Mouse (Mus musculus): ENCODE data around the gene Znhit2. TPM values are rescaled to one million over a fixed set of nuclear protein-coding genes. Genes with fewer than 3 reads are reported as not detected.

Gene Znhit2
- total RNA-seq, 2 experiments from 2014 or later = 5.7 to 5.9 TPM

DNA sequence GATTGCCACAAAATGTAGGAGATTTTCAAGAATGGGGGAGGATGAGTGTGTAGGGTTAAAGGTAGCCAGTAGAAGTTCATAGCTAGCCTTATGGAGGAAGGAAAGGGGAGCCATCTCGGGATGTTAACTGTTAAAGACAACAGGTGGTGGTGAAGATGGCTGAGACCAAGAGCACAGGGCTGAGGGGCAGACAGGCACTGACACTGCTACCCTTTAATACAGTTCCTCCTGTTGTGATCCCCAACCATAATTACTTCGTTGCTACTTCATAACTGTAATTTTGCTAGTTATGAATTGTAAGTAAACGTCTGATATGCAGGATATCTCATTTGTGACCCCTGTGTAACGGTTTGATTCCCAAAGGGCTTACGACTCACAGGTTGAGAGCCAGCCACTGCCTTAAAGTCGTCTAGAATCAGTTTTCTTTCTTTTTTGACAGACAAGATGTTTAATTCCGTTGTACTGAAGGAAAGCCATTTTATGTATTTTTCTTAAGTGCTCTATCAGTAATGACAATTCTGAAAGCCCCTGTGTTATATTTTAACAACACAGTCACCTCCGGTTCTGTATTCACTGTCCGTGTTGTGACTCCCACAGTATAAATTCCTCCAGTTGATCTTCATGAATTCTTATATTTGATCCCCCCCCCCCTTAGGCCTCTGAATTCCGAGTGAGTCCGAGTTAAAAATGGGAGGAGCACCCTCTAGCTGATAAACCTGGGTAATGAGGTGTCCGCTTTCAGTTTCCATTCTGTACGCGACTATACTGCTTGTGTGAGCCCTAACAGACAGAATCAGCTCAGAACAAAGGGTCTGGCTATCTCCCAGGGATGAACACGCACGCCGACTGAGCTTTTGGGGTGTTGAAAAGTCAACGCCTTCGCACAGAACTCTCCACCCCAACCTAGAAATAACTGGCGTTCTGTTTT is 15.4 kb upstream of the Znhit2 start:
- peak; percentile 70 for ATAC-seq (replicated peaks; ENCODE audit: low FRiP score, poor library complexity, severe bottlenecking)

- ATAC-seq (replicated peaks; ENCODE audit: low FRiP score, poor library complexity, severe bottlenecking) = peak; percentile 87
Measured at GRCm38 (mm10) chr19:6046294-6047153, 14.5 kb upstream of the Znhit2 start, which contains the start of gene Syvn1. TSS of gene Syvn1 (plus strand) at chr19:6046576.

DNA sequence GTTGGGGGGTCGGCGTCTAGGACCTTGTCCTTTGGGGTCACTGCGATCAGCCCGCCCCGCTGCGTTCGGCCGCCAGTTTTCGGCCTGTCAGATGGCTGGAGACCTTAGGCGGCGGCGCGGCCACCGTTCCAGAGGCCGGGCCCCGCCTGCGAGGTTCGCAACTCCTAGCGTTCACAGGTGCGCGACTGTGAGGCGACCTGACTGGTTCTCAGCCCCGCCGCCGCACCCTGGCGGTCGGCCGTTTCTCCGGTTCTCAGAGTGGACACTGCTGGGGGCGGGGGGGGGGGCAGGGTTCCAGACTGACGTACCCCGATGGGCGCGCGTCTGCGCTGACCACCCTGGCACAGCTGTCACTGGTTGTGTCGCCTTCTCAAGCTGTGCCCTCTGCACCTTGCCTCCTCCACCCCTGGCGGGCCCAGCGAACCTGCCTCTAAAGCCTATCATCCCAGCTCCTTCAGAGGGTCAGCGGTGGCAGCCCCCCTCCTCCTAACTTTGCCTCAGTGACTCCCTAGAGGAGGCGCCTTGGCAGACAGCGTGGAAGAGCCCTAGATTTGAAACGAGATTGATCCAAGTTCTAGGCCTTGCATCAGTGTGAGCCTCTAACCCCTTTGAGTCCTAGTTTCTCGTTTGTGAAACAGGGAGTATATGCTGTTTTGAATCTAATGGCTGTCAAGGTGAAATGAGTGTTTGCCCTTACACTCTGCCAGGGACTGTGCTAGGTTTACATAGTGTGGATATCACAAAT is 13.7 kb upstream of the Znhit2 start:
- ATAC-seq (replicated peaks; ENCODE audit: low FRiP score, poor library complexity, severe bottlenecking) = peak; percentile 15; the same call in 1 of the 2 replicates

GRCm38 (mm10) chr19:6047899-6048166 is 13.2 kb upstream of the Znhit2 start:
- ATAC-seq (replicated peaks; ENCODE audit: low FRiP score, poor library complexity, severe bottlenecking) = no peak

- no peak for ATAC-seq (replicated peaks; ENCODE audit: low FRiP score, poor library complexity, severe bottlenecking)
Measured at GRCm38 (mm10) chr19:6048681-6049410, 12.1 kb upstream of the Znhit2 start.

GRCm38 (mm10) chr19:6052516-6052915 is 8.5 kb upstream of the Znhit2 start:
- no peak for ATAC-seq (replicated peaks; ENCODE audit: low FRiP score, poor library complexity, severe bottlenecking)

DNA sequence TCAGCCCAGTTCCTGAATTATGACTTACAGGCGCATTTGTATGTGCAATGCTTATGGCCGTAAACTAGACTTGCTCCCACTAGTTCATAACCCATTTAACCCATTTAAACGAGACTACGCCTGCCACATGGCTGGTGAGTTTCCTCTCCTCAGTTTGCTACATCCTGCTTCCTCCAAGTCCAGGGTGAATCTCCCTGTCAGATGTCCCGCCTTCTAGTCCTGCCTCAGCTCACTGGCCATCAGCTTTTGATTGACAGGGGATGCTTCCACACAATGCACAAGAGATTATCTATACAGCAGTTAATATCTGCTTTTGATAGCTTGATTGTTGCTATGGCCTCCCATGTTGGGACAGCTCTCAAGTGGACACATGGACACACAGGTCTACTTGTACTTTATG is 6.7 kb upstream of the Znhit2 start:
- ATAC-seq (replicated peaks; ENCODE audit: low FRiP score, poor library complexity, severe bottlenecking) = no peak

DNA sequence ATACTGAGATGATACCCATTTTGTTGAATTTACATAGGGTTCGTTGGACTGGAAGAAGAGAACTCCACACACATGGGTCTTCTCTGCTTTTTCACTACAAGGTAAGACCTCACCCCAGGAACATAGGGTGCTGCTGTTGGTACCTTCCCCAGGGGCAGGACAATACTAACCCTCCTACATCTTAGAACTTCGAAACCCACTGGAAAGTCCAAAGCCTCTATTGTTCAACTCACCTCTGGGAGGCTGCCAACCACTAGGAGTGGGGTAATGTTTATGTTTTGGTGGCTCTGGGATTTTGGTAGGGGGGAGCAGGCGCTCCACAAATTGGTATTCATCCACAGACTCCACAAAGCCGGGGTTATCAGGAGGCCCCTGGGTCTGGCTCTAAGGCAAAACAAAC is 4.3 kb upstream of the Znhit2 start:
- ATAC-seq (replicated peaks; ENCODE audit: low FRiP score, poor library complexity, severe bottlenecking) = no peak

GRCm38 (mm10) chr19:6057313-6058096 is 3.5 kb upstream of the Znhit2 start, which contains the start of the genes Mrpl49 and Fau:
TSS of gene Mrpl49 (minus strand) at chr19:6057785.
TSS of gene Fau (plus strand) at chr19:6057844.
- peak; percentile 81 for ATAC-seq (replicated peaks; ENCODE audit: low FRiP score, poor library complexity, severe bottlenecking)

DNA sequence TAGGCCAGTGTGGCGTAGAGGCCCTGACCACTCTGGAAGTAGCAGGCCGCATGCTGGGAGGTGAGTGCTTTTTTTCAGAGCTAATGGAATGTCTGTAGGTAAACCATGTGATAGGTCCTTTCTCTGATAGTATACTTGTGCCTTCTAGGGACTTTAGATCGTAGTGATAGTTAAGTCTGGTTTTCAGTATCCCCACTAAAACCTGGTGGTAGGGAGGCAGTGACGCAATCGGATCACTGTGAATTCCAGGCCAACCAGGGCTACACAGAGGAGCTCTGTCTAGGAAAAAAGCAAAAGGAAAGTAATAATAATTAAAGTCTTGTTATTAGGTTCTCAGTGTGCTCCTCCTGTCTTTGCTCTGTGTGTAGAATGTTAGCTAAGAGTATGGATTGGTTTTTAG is 2.5 kb upstream of the Znhit2 start:
- ATAC-seq (replicated peaks; ENCODE audit: low FRiP score, poor library complexity, severe bottlenecking) = no peak

DNA sequence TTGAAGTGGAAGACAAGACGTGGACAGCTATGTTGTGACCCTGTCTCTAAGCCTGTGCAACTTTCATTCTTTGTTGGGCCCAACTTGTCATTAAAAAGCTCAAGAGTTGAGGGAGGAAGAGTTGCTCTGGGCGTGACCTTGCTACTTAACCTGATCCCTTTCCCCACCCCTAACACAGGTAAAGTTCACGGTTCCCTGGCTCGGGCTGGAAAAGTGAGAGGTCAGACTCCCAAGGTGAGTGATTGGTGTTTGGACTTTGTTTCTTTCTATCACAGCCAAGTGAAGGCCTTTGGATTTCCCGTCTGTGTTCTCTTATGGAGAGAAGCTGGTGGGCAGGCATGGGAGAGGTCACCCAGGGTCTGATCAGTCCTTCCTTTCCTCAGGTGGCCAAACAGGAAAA is 2.0 kb upstream of the Znhit2 start:
- no peak for ATAC-seq (replicated peaks; ENCODE audit: low FRiP score, poor library complexity, severe bottlenecking)

GRCm38 (mm10) chr19:6061641-6062302 is 780 bp downstream of the Znhit2 start:
- ATAC-seq (replicated peaks; ENCODE audit: low FRiP score, poor library complexity, severe bottlenecking) = 0 out of 2 replicates have a peak, but pooled peaks have one; percentile 4

DNA sequence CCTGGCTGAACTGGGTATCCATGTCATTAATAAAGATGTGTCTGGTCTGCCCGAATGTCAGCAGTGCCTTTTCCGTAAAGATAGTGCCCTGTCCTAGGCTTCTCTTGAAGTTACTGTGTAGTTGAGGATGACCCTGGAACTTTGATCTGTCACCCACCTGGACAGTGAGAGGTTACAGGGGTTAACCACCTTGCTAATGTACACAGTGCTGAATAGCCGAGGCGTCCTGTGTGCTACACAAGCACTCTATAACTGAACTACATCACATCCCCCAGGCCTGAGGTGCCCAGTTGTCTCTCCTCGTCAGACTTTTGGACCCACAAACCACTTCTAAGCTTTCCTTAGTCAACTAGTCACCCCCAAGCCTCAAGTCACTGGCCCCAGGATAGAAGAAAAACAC is 1.4 kb downstream of the Znhit2 start:
- no peak for ATAC-seq (replicated peaks; ENCODE audit: low FRiP score, poor library complexity, severe bottlenecking)

GRCm38 (mm10) chr19:6063081-6063480 is 2.1 kb downstream of the Znhit2 start:
- ATAC-seq (replicated peaks; ENCODE audit: low FRiP score, poor library complexity, severe bottlenecking) = no peak

DNA sequence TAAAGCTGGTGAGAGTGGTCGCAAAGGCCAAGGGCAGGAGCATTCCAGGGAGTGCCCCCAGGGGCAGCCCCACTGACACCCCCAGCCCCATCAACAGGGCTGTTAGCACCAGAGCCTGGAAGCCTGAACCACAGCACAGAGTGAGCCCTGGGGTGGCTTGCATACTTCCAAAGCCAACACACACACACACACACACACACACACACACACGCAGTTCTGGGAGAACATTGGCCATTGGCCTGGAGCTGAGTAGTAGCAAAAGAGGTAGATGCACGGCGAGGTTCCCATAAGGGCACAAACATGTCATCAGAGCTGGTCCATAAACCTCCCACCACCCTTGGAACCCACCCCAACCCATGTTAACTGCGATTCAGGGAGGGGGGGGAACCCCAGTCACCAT is 5.6 kb downstream of the Znhit2 start:
- no peak for ATAC-seq (replicated peaks; ENCODE audit: low FRiP score, poor library complexity, severe bottlenecking)

GRCm38 (mm10) chr19:6067011-6067723 is 6.2 kb downstream of the Znhit2 start:
- peak; percentile 84 for ATAC-seq (replicated peaks; ENCODE audit: low FRiP score, poor library complexity, severe bottlenecking)

GRCm38 (mm10) chr19:6067724-6068415 is 6.9 kb downstream of the Znhit2 start, which contains the start of gene Tm7sf2:
TSS of gene Tm7sf2 (minus strand) at chr19:6068373.
- ATAC-seq (replicated peaks; ENCODE audit: low FRiP score, poor library complexity, severe bottlenecking) = peak; percentile 93
